Mouse (Mus musculus) C2C12 (cell line): Measurements from ENCODE around the gene Gm9789. TPM values are rescaled to one million over a fixed set of nuclear protein-coding genes. Genes with fewer than 3 reads are reported as not detected.
"Not testable (repeated sequence)": the region's sequence is repeated elsewhere in the genome, so short reads cannot be mapped to it uniquely, and the experiment has no call there.

Source experiments
- H3K27me3 ChIP-seq: one replicate; pipeline ENCODE4 v1.6.1; 2011; ENCODE audit not compliant: control insufficient read depth, insufficient read depth, insufficient read length
- H3K36me3 ChIP-seq: one replicate; pipeline ENCODE4 v1.6.1; 2011; ENCODE audit not compliant: control insufficient read depth, insufficient read depth
- H3K4me3 ChIP-seq: one replicate; pipeline ENCODE4 v1.5.1; 2011; ENCODE audit warnings: mild to moderate bottlenecking, control low read depth; ENCODE audit not compliant: poor library complexity, insufficient read depth, severe bottlenecking
- H3K79me2 ChIP-seq: one replicate; pipeline ENCODE4 v1.6.1; 2011; ENCODE audit not compliant: control insufficient read depth, insufficient read depth
- H3K79me3 ChIP-seq: one replicate; pipeline ENCODE4 v1.6.1; 2011; ENCODE audit warnings: low read depth, control low read depth
- H3ac ChIP-seq: one replicate; pipeline ENCODE3; 2011; ENCODE audit warnings: low read depth; ENCODE audit not compliant: control insufficient read depth, insufficient read length
- CEBPB ChIP-seq: IDR thresholded peaks from one replicate; pipeline ENCODE4 v1.6.1; 2011; ENCODE audit warnings: low read depth, mild to moderate bottlenecking, control low read depth, moderate library complexity
- CTCF ChIP-seq: IDR thresholded peaks from one replicate; pipeline ENCODE4 v1.5.1; 2011; ENCODE audit not compliant: control insufficient read depth, insufficient read depth, insufficient read length
- FOSL1 ChIP-seq: IDR thresholded peaks from one replicate; pipeline ENCODE4 v1.8.0; 2011; ENCODE audit warnings: mild to moderate bottlenecking, low read length; ENCODE audit not compliant: poor library complexity, insufficient read depth, severe bottlenecking
- MAX ChIP-seq: IDR thresholded peaks from one replicate; pipeline ENCODE4 v1.6.1; 2011; ENCODE audit warnings: mild to moderate bottlenecking, control low read depth
- MYOD1 ChIP-seq: IDR thresholded peaks from one replicate; pipeline ENCODE4 v1.6.1; 2011; ENCODE audit warnings: low read depth; ENCODE audit not compliant: control insufficient read depth, insufficient read length
- MYOG ChIP-seq: IDR thresholded peaks from one replicate; pipeline ENCODE4 v1.6.1; 2011; ENCODE audit not compliant: control insufficient read depth, insufficient read length; ENCODE audit errors: extremely low read depth
- USF1 ChIP-seq: IDR thresholded peaks from one replicate; pipeline ENCODE4 v1.6.1; 2011; ENCODE audit warnings: low read depth, mild to moderate bottlenecking, control low read depth, moderate library complexity
- long read RNA-seq, 2 experiments: library from polyadenylated mRNA; unstranded; transcript quantifications; one replicate each; pipeline ENCODE4 v2.0.0; 2019 to 2020
- polyA plus RNA-seq: library from polyadenylated mRNA; unstranded; fragments of >200 nt; fragmentation: generic; extraction: Trizol; gene quantifications from one replicate; pipeline ENCODE4 v1.2.1, GENCODE M21; 2012; ENCODE audit warnings: missing spikeins

The Gm9789 gene
- not detected for polyA plus RNA-seq
- long read RNA-seq, experiment 1: 0 reads
- long read RNA-seq, experiment 2: 0 reads

- no peaks in the 10 kb centered on the region for H3K79me2 ChIP-seq
- no peaks in the 10 kb centered on the region for H3K27me3 ChIP-seq
- H3K36me3 ChIP-seq: no peaks in the 10 kb centered on the region
- H3K79me3 ChIP-seq: no peaks in the 10 kb centered on the region
- no peak for TF ChIP-seq FOSL1
- TF ChIP-seq MYOG: no peak
- TF ChIP-seq CTCF: no peak
- no peak for TF ChIP-seq CEBPB
- no peak for TF ChIP-seq MYOD1
- no peak for TF ChIP-seq USF1
- no peak within 1 kb of the TSS for H3K4me3 ChIP-seq
- no peak within 1 kb of the TSS for H3ac ChIP-seq
Observed at GRCm38 (mm10) chr16:89157652-89158051, at the start of gene Gm9789. Gene Gm9789 (plus strand): TSS chr16:89157952.

- H3K4me3 ChIP-seq: no peak within 1 kb of the TSS
- no peaks in the 10 kb centered on the region for H3K36me3 ChIP-seq
- no peaks in the 10 kb centered on the region for H3K79me2 ChIP-seq
- H3ac ChIP-seq: no peak within 1 kb of the TSS
- no peak for TF ChIP-seq CEBPB
- TF ChIP-seq CTCF: no peak
- no peak for TF ChIP-seq USF1
- no peak for TF ChIP-seq MYOG
- no peaks in the 10 kb centered on the region for H3K79me3 ChIP-seq
- no peaks in the 10 kb centered on the region for H3K27me3 ChIP-seq
Observed at GRCm38 (mm10) chr16:89140551-89140950, 17.2 kb upstream of the Gm9789 start, which contains the start of gene Gm6358. Gene Gm6358 (plus strand): TSS chr16:89140851.

- Histone ChIP-seq H3K36me3 (no peaks in the 10 kb centered on the region), H3K79me2 (no peaks in the 10 kb centered on the region), H3K4me3 (no peak within 1 kb of the TSS), H3ac (no peak within 1 kb of the TSS), H3K27me3 (no peaks in the 10 kb centered on the region), H3K79me3 (no peaks in the 10 kb centered on the region)
- TF ChIP-seq USF1 (no peak), MYOG (no peak), CEBPB (no peak), MYOD1 (no peak), MAX (no peak), FOSL1 (no peak), CTCF (no peak)
Observed at GRCm38 (mm10) chr16:89150786-89151185, 7.0 kb upstream of the Gm9789 start, which contains the start of gene Gm10061. Gene Gm10061 (plus strand): TSS chr16:89151086.

GRCm38 (mm10) chr16:89169190-89169589 is 11.4 kb downstream of the Gm9789 start, which contains the start of gene Gm7735:
Gene Gm7735 (plus strand): TSS chr16:89169490.
- not testable (repeated sequence) for H3K36me3 ChIP-seq

DNA sequence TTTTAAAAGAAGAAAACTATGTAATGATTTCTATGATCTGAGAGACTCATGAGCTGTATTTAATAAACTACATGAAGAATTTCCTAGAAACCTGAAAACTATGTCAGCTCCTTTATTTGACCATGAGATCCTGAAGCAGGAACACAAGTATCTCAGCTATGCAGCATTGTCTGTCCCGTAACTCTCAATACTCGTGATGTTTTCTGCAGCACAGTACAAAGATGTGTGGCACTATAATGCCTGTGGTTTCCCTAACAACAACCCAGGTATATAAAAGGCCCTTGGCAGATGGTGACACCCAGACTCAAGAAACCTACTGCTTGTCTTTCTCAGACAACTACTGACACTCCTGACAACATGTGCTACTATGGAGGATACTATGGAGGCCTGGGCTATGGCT is 16.7 kb downstream of the Gm9789 start, which contains the start of gene 1110057P08Rik:
Gene 1110057P08Rik, plus strand, starts transcription at position 301 of the 400 bp plus-strand sequence.
- TF ChIP-seq CEBPB (no peak), CTCF (no peak), MYOD1 (no peak)
- Histone ChIP-seq H3K27me3 (no peaks in the 10 kb centered on the region), H3K4me3 (no peak within 1 kb of the TSS), H3ac (no peak within 1 kb of the TSS), H3K79me3 (no peaks in the 10 kb centered on the region), H3K79me2 (no peaks in the 10 kb centered on the region), H3K36me3 (no peaks in the 10 kb centered on the region)

More at GRCm38 (mm10) chr16:89169190-89169589, 11.4 kb downstream of the Gm9789 start, which contains the start of gene Gm7735:
- not testable (repeated sequence) for H3K79me2 ChIP-seq, H3K4me3 ChIP-seq, H3K79me3 ChIP-seq, H3ac ChIP-seq, H3K27me3 ChIP-seq

- TF ChIP-seq CTCF (no peak), CEBPB (no peak), MAX (no peak), FOSL1 (no peak), MYOG (no peak)
- no peaks in the 10 kb centered on the region for H3K79me2 ChIP-seq
- H3ac ChIP-seq: no peak overlapping the region
- no peaks in the 10 kb centered on the region for H3K79me3 ChIP-seq
- no peak overlapping the region for H3K4me3 ChIP-seq
- no peaks in the 10 kb centered on the region for H3K27me3 ChIP-seq
- no peaks in the 10 kb centered on the region for H3K36me3 ChIP-seq
Observed at GRCm38 (mm10) chr16:89188621-89189020, 30.9 kb downstream of the Gm9789 start.
